Mouse (Mus musculus) right cerebral cortex, adult 18-20 months (tissue): Measurements from ENCODE around the gene Gab2.

Experiments
- DNase-seq: peaks from one replicate; pipeline ENCODE4 v3.0.0; 2022; ENCODE audit warnings: mixed read lengths

Gab2 gene

DNA sequence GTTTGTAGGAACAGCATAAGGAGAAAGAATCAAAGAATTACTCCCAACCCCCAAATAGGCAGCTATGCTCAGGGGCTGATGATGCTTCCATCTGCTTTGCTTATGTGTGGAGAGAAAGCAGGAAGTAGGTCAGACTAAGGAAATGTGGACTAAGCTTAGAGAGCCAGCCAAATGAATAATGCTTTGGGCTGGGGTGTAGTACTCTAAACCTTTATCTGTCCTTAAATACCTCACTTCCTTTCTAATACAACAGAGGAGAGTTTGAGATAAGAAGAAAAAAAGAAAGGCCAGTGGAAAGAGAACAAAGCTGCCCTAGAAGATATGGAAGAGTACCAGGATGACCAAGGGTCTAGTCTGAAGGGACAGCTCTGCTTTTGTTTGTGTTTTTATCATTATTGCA is 189.0 kb downstream of the Gab2 start:
- DNase-seq: no peak

DNA sequence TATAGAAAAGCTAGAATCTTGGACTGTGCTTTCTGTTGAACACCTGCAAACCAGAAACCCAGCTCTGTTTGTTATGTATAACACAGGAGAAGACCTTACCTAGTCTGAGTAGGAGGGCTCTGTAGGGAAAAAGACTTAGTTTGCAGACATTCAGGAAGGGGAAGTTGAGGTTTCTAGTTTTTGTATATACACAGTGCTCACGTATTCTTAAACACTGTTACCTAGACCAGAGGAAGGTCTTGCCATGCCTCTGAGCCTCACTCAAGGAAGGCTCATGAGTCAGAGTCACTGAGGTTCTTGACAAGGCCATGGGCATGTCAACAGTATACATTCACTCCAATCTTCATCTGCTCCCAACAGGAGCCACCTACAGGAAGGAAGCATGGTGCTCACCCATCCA is 189.7 kb downstream of the Gab2 start:
- DNase-seq: no peak

DNA sequence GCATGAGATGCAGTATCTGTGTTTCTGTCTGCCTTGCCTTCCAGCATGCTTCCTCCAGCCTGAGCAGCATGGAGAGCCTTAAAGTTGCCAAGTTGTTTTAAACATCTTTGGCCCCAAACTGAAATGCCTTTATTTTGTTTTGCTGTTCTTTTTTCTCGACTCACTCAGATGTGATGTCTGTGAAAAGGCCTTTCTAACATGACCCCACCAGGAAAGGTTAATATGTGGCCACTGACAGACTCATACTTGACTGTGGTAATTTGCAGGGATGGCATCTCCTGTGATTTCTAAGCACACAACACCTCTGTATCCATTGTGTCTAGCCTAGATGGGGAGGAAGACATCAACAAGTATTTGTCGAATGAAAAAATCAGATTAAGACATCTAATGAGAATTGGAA is 215.6 kb downstream of the Gab2 start:
- DNase-seq: no peak

DNA sequence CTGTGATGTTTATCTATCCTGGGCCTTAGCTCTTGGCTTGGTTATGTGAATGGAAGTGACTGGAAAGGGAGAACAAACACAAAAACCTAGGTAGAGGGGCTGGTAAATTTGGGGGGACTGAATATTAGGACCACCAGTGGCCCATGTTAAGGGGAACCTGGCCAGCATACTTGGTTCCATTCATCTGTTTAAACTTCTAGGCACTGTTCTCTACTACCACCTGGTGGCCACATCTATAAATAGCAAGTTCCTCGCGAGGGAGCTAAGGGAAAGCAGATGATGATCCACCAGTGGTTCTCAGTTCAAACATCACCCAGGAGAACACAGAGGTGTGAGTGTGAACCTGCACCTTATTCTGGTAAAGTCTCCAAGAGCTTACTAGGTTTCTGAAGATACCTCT is 216.1 kb downstream of the Gab2 start:
- peak; percentile 72 for DNase-seq

DNA sequence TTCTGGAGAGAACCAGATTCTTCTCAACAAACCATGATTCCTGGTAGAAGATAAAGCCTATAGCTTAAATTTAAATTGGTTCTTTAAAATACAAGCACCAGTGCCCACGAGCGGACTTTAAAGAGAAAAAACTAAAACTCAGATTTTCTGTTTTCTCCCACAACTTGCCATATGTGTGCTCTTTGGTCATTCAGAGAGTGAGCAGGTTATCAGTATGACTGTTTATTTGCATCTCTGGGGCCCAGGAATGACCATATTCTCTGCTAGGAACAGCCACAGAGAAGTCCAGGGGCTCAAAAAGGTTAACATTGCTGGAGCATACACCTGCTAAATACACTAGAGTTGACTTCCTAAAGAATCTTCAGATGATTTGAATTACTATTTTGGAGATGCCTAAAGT is 216.9 kb downstream of the Gab2 start:
- DNase-seq: no peak

DNA sequence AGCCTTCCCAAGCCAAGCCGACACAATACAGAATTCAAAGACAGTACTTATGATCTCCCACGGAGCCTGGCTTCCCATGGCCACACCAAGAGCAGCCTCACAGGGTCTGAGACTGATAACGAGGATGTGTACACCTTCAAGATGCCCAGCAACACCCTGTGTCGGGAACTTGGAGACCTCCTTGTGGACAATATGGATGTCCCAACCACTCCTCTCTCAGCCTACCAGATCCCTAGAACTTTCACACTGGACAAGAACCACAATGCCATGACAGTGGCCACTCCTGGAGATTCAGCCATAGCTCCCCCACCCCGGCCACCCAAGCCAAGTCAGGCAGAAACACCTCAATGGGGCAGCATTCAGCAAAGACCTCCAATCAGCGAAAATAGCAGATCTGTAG is 217.6 kb downstream of the Gab2 start:
- DNase-seq: no peak

DNA sequence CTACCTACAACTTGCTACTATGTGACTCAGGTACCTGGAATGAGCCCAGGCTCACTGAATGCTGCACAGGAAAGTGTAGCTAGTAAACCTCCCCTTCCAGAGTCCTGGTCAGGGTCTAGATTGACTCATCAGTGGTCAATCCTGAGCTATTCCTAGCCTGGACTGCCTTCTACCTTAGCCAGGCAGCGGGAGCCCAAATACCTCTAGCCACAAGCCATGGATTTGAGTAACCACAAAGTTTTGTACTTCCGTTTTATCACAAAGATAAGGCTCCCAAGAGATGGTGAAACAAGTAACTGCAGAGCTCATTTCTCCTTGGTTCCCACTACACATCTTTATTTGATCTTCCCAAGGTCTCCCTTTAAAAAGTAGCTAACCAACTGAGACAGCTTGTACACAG is 219.5 kb downstream of the Gab2 start:
- DNase-seq: no peak

DNA sequence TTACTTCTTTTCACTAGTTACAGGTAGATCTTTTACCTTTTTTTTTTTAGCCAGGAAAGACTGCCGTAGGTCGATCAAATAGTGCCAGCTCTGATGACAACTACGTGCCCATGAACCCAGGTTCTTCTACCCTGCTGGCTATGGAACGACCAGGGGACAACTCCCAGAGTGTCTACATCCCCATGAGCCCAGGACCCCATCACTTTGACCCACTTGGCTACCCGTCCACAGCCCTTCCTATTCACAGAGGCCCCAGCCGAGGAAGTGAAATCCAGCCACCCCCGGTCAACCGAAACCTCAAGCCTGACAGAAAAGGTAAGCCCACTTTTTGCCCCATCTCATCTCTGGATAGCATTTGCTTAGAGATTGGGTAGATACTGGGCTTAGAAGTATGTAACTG is 219.9 kb downstream of the Gab2 start:
- DNase-seq: no peak

DNA sequence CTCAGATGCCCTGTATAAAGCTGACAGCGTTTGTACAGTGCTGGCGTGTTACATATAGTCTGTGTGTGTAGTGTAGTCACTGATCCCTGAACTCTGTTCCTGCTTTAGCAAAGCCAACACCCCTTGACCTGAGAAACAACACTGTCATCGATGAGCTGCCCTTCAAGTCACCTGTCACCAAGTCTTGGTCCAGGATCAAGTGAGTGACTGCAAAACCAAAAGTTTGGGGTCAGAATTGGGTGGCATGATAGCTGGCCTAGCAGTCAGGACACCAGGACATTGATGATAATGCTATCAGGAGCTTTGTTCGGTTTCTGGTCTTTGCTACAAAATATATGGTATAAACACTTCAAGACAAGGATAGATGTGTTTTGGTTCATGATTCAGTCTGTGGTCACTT is 220.9 kb downstream of the Gab2 start:
- no peak for DNase-seq

DNA sequence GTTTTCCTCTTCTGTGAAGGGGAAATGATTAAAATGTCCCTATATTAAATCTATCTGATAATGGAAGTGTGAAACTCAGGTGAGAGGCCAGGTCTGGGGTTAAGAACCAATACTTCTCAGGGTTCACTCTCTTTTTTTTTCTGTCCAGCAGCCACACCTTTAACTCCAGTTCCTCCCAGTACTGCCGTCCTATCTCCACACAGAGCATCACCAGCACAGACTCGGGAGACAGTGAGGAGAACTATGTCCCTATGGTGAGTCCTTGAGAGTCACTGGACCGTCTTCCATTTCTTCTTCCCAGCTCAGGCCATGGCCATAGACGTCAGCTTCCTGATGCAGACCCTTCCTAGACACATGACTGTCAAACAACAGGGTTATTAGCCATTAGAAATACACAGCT is 221.5 kb downstream of the Gab2 start:
- no peak for DNase-seq

DNA sequence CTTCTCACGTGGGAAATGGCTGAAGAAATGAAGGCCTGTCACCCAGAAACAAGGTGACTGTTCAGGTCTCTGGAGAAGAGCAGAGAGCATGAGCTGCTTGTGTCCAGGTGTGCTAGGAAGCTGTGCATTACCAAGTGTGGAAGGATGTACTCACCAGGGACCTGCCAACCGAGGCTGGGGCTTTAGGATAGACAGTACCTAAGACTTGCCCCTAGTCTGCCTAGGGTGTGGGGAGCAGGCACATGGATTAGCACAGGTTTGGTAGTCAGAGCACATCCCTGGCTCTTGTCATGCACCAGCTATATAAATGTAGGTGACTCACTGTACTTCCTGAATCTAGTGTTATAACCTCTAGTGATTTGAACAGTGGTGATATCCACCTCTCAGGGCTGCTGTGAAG is 222.2 kb downstream of the Gab2 start:
- no peak for DNase-seq

DNA sequence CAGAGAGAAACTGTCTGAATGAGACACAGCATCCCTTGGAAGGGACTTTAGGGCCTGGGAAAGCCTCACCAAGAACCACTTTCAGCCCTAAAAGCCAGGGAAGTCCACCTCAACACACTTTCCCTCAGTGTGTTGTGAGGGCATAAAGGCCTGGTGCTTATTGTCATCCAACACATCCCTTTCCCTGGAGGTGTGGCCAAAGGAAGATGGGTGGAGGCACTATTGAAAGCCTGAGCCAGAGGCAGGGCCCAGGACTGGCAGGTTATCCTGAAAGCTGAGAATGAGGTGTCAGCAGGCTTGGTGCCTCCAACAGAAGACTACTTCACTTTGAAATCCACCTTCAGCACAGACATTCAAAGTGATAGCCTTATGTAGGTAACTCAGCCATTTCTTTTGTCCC is 223.1 kb downstream of the Gab2 start:
- DNase-seq: no peak

DNA sequence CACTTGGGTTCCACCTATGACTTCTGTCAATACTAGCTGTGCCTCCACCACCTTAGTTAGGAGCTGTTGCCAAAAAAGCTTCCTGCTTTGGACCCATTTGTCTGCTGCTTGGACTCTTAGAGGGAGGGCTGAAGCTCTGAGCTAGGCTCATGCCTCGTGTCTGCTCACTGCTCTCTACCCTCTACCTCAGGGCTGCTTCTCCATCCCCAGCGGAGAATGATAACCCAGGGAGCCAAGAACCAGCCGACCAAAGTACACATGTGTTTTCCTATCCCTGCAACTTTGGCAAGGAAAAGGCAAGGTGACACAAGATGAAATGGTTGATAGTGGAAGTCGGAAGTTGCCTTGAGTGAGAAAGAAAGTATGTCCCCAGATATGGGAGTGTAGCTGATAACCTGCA is 223.8 kb downstream of the Gab2 start:
- no peak for DNase-seq

DNA sequence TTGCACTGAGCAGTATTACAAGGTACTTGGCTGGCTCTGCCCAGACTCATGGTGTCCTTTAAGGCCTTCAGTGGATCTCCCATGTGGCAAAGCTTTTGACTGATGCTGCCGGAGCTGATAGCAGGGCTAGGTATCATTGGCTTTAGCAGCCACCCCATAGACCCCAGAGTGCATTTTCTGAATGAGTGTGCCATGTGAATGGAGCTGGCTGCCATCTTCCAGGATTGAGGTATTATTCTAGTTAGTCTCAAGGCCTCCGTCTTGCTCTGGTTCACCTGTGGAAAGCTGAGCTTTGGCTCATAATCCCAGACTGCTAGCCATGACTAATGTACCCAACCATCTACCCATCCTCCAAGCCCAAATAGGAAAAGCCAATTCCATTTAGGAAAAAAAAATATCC is 225.4 kb downstream of the Gab2 start:
- DNase-seq: no peak

DNA sequence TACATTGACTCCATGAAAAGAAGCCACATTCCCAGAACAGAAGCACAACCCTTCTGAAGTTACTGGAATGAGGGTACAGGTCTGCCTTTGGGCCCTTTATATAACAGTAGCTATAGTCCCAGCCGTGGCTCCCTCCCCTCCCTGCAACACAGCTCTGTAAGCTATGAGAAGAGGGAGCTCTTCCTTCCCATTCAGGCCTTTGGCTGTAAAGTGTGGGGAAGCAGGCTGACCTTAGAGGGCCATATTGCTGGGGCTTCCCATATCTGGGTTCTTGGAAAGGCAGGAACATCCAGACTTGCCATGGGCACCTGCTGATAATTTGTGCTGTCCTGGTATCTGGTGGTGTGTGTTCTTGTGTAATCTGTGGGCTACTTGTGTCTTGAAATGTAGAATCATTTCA is 226.2 kb downstream of the Gab2 start:
- no peak for DNase-seq

DNA sequence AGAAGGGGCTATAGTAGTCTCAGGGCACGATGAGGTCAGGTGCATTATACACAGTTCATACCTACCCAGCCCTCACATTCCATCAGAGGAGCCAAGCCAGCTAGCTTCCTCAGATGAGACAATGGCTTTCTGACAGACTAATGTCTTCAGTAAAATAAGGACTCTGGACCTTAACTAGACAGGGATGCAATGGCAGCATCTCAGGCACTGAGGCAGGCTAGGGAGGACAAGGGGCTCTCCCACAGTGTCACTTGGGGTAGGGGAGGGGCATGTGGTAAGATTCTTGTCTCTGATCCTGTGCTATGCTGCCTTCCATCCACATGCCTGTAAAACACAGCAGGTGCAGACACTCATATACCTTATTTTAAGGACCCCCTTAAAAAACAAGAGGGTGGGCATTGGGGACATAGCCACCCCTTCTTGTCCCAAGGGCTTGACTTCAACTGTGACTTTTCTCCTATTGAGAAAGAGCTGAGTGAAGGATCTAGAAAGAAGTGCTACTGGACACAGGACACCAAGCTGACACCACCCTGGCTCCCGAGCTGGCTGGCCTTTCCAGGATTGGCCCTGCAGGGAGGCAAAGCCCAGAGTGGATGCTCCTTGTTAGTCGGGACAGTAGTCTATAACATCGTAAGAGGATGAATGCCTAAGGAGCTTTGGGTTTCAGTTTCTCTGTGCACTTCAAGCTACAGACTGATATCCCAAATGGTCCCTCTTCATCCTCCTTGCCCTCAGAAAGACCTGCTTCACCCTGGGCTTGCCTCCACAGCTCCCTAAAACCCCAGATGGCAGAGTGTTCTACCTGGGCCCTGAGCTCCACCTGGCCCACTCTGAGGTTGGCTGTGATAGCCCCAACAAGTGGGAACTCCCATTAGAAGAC is 228.3 kb downstream of the Gab2 start:
- no peak for DNase-seq

DNA sequence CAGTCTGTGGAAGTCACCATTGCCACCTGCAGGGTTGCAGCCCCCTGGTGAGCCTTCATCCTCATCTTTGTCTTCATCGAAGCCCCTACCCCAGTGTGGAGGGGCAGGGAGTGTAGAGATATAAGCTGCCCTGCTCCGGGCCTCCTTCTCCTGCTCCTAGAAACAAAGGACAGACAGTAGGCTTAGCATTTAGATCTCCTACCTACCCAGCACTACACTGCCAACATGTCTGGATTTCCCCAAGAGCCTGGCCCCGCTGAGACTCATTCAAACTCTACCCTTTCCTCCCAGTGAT is 228.9 kb downstream of the Gab2 start:
- no peak for DNase-seq

DNA sequence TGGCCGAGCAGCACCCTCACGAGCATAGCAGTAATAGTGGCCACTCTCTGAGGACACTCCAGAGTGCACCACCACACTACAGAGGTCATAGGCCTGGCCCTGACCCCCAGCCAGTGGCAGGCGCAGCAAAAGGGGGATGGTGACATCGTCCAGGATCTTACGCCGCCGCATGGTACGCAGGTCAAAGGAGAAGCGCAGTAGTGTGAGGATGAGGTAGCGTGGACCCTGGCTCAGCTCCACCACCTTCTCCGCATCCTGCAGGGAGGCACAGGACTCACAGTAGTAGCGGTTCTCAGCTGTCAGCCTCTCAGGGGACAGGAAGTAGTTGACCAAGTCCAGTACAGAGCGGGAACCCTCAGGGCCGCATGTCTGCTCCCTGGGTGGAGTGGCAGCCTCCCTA is 230.2 kb downstream of the Gab2 start:
- DNase-seq: no peak

DNA sequence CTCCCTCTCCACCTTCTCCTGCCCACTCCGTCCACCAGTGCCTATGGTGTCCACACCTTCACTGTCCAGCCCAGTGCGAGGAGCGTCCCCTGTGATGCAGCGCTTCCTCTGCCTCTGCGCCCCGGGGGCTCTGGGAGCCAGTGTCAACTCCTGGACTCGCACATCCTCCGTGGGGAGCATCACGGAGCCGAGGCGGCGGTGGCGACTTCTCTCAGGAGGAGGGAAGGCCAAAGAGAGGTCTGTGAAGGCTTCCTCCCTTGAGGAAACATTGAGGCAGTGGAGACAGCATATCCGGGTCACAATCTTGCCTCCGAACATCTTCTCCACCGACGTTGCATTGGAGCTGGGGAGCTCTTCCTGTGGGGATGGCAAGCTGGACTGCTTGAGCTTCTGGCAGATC is 230.8 kb downstream of the Gab2 start:
- no peak for DNase-seq

DNA sequence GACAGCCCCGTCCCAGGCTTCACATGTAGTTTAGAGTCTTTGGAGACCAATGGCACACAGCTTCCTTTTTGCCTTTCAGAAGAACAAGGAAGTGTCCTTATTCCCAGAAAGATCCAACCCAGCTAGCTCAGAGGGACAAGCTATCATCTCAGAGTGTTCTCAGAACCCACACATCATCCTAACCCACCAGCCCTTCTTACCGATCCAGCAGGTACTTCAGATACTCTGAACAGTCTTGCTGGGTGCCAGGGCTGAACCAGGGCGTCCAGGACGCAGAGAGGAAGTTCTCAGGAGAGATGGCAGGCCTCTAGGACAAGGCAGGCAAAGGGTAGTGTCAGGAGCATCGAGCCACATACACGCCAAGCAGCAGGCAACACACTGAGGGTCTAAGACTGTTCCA is 231.5 kb downstream of the Gab2 start:
- DNase-seq: no peak

DNA sequence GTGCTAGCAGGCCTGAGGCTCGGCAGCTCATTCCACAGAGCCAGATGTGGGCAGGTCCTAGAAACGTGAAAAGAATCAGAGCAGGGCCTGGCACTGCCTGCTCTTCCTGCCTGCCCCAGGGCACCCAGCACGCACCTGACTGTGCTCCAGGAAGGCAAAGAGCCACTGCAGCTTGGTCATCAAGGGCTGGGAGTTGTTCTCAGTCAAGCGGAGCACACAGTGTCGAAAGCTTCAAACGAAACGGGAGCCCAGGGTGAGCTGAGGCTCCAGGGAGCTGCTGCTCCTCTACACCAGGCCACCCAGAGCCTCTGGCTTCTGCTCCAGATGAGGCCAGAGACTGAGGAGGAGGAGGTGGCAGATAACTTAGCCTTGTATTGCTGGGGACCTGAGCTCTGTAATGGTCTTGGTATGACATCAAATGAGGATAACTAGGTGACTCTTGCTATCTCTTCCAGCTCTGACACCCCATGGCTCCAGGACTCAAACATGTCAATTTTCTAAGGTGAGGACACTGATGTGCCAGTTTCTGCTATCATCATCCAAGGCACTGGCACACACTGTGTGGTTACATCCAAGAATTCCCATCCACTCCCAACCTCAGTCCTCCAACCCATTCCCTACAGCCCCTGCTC is 232.1 kb downstream of the Gab2 start:
- DNase-seq: no peak

DNA sequence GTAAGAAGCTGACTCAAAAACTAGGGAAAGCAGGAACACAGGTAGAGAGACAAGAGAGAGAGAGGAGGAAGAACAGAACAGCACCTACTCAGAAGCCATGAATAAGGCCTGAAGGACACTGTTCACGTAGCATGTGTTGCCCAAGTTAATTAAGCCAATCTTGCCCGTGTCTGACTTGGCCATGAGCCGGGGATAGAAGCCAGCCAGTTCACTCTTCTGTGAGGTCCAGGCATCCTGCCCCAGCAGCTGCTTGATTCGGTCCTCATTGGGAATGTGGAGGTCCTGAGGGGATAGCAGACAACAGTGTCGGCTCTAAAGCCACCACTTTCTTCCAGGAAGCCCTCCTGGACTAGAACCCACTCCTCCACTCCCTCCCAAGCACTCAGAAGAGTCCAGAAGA is 233.3 kb downstream of the Gab2 start:
- no peak for DNase-seq

DNA sequence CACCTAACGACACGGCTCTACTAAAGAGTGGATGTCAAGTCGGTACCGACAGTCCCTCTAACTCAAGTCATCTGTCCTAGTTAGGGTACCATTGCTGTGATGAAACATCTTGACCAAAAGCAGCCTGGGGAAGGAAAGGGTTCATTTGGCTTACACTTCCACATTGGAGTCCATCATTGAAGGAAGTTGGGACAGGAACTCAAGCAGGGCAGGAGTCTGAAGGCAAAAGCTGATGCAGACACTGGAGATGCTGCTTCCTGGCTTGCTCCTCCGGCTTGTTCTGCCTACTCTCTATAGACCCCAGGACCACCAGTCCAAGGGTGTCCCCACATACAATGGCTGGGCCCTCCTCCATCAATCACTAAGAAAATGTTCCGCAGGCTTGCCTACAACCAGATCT is 234.3 kb downstream of the Gab2 start:
- DNase-seq: no peak

DNA sequence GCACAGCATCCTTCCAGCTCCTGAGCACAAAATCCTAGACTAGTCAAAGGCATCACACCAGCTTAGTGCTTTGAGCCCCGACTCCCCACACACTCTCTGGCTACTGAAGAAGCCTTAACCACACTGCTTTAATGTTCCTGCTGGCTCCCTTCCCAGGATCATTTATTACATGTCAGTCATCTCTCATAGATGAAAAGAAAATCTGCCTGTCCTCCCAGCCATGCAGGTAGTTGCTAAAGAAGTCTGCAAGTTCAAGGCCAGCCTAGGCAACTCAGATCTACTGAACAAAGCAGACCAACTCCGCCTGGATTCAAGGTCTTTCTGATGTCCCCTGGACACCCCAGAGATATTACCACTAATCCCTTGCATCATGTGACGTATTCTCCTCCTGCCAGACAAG is 236.3 kb downstream of the Gab2 start:
- no peak for DNase-seq

DNA sequence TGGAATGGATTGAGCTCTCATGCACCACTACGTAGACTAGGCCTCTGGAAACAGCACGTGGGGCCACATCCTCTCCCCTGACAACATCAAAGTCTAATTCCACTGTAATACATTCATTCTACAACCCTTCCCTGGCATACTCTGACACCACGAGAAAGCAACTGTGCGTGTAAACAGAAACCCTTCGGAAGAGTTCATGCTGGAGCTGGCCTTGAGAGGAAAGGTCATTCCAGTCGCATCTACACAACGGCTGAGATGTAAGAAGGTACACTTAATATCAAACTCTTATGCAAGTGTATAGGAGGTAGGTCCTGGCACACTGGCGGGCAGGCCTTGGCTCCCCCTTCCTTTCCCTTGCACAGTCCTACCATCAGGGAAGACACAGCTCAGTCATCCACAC is 243.0 kb downstream of the Gab2 start:
- DNase-seq: no peak
